Mouse (Mus musculus) B cell, adult (primary cell): ENCODE data around the gene Pebp1. TPM values are rescaled to one million over a fixed set of nuclear protein-coding genes. Genes with fewer than 3 reads are reported as not detected.

Experiments
- total RNA-seq: library from RNA; stranded (reverse); gene quantifications from 4 replicates; pipeline ENCODE4 v1.2.4, GENCODE M21; 2023; ENCODE audit not compliant: inconsistent age

The Pebp1 gene
- total RNA-seq, result 99.3 to 120 TPM (median 107 TPM) in 4 replicates

DNA sequence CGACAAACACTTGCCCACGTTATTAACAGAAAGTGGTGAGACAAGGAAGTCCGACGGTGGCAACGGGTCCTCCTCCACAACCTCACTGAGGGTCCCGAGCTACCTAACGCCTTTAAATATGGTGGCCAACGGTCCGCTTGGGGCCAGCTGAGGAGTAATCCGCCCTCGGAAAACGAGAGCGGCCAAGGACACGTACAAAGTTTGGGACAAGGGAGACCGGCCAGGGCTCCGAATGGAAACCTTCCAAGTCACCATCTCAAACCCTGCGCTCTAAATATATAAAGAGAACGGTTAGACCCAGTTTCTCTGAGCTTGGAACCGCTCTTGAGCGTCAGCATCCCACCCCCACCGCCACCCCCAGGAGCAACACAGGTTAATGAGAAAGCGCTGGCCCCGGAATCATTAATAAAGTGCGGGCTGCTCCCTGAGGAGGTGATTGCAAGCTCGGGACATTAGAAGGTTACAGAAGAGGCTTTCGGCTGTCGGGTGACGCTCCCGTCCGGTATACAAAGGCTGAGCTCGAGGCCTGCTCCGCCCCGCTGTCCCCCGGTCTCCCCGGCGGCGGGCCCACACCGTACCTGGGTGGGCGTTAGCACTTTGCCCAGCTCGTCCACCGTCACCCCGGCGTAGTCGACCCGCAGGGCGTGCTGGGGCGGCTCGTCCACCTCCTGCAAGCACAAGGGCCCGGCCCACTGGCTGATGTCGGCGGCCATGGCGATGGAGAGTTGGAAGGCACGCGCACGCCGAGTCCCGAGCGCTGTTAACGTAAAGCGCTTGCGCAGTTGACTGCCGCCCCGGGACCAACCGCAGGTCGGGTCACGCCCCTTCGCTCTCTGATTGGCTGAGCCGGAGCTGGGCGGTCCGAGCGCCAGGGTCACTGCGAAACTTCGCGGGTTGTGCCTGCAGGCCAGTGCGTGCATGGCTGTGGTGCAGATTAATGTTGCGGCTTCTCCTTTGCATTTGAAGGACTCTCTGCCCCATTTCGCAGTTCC, at the start of gene Pebp1:
Pebp1 (minus strand) TSS at position 795 of the 992 bp plus-strand sequence.

DNA sequence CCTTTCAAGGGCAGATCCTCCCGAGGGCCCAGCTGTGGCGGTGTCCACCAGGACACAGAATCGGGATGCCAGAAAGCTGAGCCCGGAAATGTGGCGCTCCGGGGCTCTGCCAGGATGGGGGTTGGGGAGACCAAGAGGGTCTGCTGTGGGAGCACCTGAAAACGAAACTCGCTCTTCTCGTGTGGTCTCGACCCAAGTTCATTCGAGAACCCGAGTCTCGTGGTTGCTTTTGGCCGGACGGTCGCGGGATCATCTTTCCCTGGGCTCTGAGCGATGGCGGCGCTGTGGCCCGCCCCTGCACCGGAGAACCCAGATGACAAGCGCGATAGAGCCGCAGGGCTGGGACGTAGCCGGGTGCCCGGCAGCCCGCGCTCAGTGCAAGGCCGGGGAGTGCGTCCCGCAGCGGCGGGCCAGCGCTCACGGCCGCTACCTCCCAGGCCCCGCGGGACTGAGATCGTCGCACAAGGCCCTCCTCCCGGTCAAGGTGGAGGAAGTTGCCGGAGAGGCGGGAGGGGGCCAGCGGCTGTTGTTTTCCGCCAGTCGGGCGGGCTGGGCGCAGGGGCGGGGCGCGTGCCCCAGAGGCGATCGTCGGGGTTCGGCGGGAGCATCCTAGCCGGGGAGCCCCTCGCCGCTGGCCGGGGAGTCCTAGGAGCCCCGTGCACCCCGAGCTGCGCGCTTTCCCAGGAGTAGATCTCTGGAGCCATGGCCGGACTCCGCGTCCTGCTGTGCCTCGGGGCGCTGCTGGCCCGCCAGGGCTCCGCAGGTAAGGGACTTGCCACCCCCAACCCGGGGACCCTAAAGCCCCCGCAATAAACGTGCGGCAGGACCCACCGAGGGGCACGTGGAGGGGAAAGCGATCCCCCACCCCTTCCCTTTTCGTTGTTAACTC, 31.6 kb upstream of the Pebp1 start, which contains the start of gene Vsig10:
Vsig10 (plus strand) TSS at position 343 of the 889 bp plus-strand sequence.

Other genes starting within 250 kb of the Pebp1 start
- gene Suds3, start 171.5 kb downstream of the Pebp1 start, total RNA-seq, result 74.4 to 89.2 TPM (median 83.2 TPM) in 4 replicates
- 121 to 133 TPM (median 123 TPM) in 4 replicates for gene Taok3, start 167.5 kb downstream of the Pebp1 start, total RNA-seq
- gene Vsig10, start 31.5 kb upstream of the Pebp1 start, total RNA-seq, result 0.18 to 1.8 TPM (median 0.54 TPM) in 4 replicates
- 43.7 to 54.3 TPM (median 51.4 TPM) in 4 replicates for gene Wsb2, start 69.7 kb upstream of the Pebp1 start, total RNA-seq
- gene Rfc5, start 101.4 kb upstream of the Pebp1 start, total RNA-seq, result 20.4 to 27.3 TPM (median 21.7 TPM) in 4 replicates
- 0.12 to 0.30 TPM (median 0.21 TPM) in 4 replicates for gene Ksr2, start 126.4 kb upstream of the Pebp1 start, total RNA-seq